Mouse (Mus musculus) frontal cortex, postnatal 14 days (tissue): ENCODE data around the gene Syne1.
A peak's percentile ranks its signal among the peaks of the same experiment; 100 is the strongest.

Experiments
- DNase-seq, 2 experiments: peaks; one replicate each; pipeline ENCODE4 v3.0.0; 2022; ENCODE audit warnings: low spot score in 2 of 2

The Syne1 gene

GRCm38 (mm10) chr10:5551382-5551781 lies at the start of gene Syne1:
Syne1 (minus strand) TSS chr10:5551482.
- DNase-seq: no peak

GRCm38 (mm10) chr10:5600123-5600522 lies 48.8 kb upstream of the Syne1 start:
- DNase-seq: peak in 1 of 2 experiments; percentile 58

- DNase-seq: no peak
Measured at GRCm38 (mm10) chr10:5596559-5596958, 45.3 kb upstream of the Syne1 start.

- no peak for DNase-seq
Measured at GRCm38 (mm10) chr10:5594457-5594856, 43.2 kb upstream of the Syne1 start.

GRCm38 (mm10) chr10:5593464-5593863 lies 42.2 kb upstream of the Syne1 start, which contains the start of gene Myct1:
Myct1 (plus strand) TSS chr10:5593775.
- DNase-seq: no peak

- DNase-seq: no peak
Measured at GRCm38 (mm10) chr10:5591996-5592395, 40.7 kb upstream of the Syne1 start.

GRCm38 (mm10) chr10:5591061-5591460 lies 39.8 kb upstream of the Syne1 start:
- no peak for DNase-seq

GRCm38 (mm10) chr10:5573328-5573727 lies 22.0 kb upstream of the Syne1 start:
- no peak for DNase-seq

- no peak for DNase-seq
Measured at GRCm38 (mm10) chr10:5571332-5571731, 20.1 kb upstream of the Syne1 start.

GRCm38 (mm10) chr10:5570059-5570458 lies 18.8 kb upstream of the Syne1 start:
- no peak for DNase-seq

- no peak for DNase-seq
Measured at GRCm38 (mm10) chr10:5568991-5569390, 17.7 kb upstream of the Syne1 start.

GRCm38 (mm10) chr10:5561706-5562105 lies 10.4 kb upstream of the Syne1 start:
- DNase-seq: no peak

- no peak for DNase-seq
Measured at GRCm38 (mm10) chr10:5560526-5560925, 9.2 kb upstream of the Syne1 start.

GRCm38 (mm10) chr10:5558808-5559207 lies 7.5 kb upstream of the Syne1 start:
- no peak for DNase-seq

GRCm38 (mm10) chr10:5554941-5555340 lies 3.7 kb upstream of the Syne1 start:
- peak in 1 of 2 experiments; percentile 12 for DNase-seq

GRCm38 (mm10) chr10:5550168-5551021 lies 887 bp downstream of the Syne1 start:
- peak; percentile 37 to 41 for DNase-seq

- DNase-seq: no peak
Measured at GRCm38 (mm10) chr10:5549871-5550167, 1.5 kb downstream of the Syne1 start.

- no peak for DNase-seq
Measured at GRCm38 (mm10) chr10:5548651-5549050, 2.6 kb downstream of the Syne1 start.

GRCm38 (mm10) chr10:5547769-5548168 lies 3.5 kb downstream of the Syne1 start:
- DNase-seq: no peak

GRCm38 (mm10) chr10:5546428-5546827 lies 4.9 kb downstream of the Syne1 start:
- no peak for DNase-seq

GRCm38 (mm10) chr10:5528284-5528683 lies 23.0 kb downstream of the Syne1 start:
- peak in 1 of 2 experiments; percentile 13 for DNase-seq

GRCm38 (mm10) chr10:5527634-5528033 lies 23.6 kb downstream of the Syne1 start:
- no peak for DNase-seq

GRCm38 (mm10) chr10:5522904-5523303 lies 28.4 kb downstream of the Syne1 start:
- no peak for DNase-seq

- no peak for DNase-seq
Measured at GRCm38 (mm10) chr10:5522276-5522675, 29.0 kb downstream of the Syne1 start.
